Mouse (Mus musculus): ENCODE results near the gene Tank. TPM values are rescaled to one million over a fixed set of nuclear protein-coding genes. Genes with fewer than 3 reads are reported as not detected.

The Tank gene
- total RNA-seq, 2 experiments from 2014 or later: 30.0 to 35.4 TPM

- DNase-seq (ENCODE audit: low spot score in 2 of 2): no peak
These were observed 1.7 kb downstream of the Tank start for GRCm38 (mm10) chr2:61580091-61580490.

GRCm38 (mm10) chr2:61580555-61581080 lies 2.2 kb downstream of the Tank start:
- DNase-seq (ENCODE audit: low spot score in 2 of 2): no peak

GRCm38 (mm10) chr2:61582578-61583315 lies 4.4 kb downstream of the Tank start:
- no peak for DNase-seq (ENCODE audit: low spot score in 2 of 2)

- no peak for DNase-seq (ENCODE audit: low spot score in 2 of 2)
These were observed 7.1 kb downstream of the Tank start for GRCm38 (mm10) chr2:61585447-61585846.

GRCm38 (mm10) chr2:61586166-61586565 lies 7.8 kb downstream of the Tank start:
- no peak for DNase-seq (ENCODE audit: low spot score in 2 of 2)

GRCm38 (mm10) chr2:61590751-61591150 lies 12.4 kb downstream of the Tank start:
- no peak for DNase-seq (ENCODE audit: low spot score in 2 of 2)

- no peak for DNase-seq (ENCODE audit: low spot score in 2 of 2)
These were observed 13.7 kb downstream of the Tank start for GRCm38 (mm10) chr2:61592095-61592494.

- no peak for DNase-seq (ENCODE audit: low spot score in 2 of 2)
These were observed 14.3 kb downstream of the Tank start for GRCm38 (mm10) chr2:61592699-61593029.

- peak; percentile 78 to 87 for DNase-seq (ENCODE audit: low spot score in 2 of 2)
These were observed 14.8 kb downstream of the Tank start for GRCm38 (mm10) chr2:61593030-61593811.

GRCm38 (mm10) chr2:61593871-61594304 lies 15.5 kb downstream of the Tank start:
- no peak for DNase-seq (ENCODE audit: low spot score in 2 of 2)

- no peak for DNase-seq (ENCODE audit: low spot score in 2 of 2)
These were observed 21.3 kb downstream of the Tank start for GRCm38 (mm10) chr2:61599730-61600129.

- no peak for DNase-seq (ENCODE audit: low spot score in 2 of 2)
These were observed 25.1 kb downstream of the Tank start for GRCm38 (mm10) chr2:61603461-61603860.

- no peak for DNase-seq (ENCODE audit: low spot score in 2 of 2)
These were observed 28.6 kb downstream of the Tank start for GRCm38 (mm10) chr2:61606942-61607341.

GRCm38 (mm10) chr2:61623996-61624395 lies 45.6 kb downstream of the Tank start:
- DNase-seq (ENCODE audit: low spot score in 2 of 2): no peak

- no peak for DNase-seq (ENCODE audit: low spot score in 2 of 2)
These were observed 52.6 kb downstream of the Tank start for GRCm38 (mm10) chr2:61630864-61631555.

- no peak for DNase-seq (ENCODE audit: low spot score in 2 of 2)
These were observed 56.7 kb downstream of the Tank start for GRCm38 (mm10) chr2:61635099-61635498.

GRCm38 (mm10) chr2:61638182-61638581 lies 59.8 kb downstream of the Tank start:
- DNase-seq (ENCODE audit: low spot score in 2 of 2): no peak

- peak; percentile 67 to 75 for DNase-seq (ENCODE audit: low spot score in 2 of 2)
These were observed 64.3 kb downstream of the Tank start for GRCm38 (mm10) chr2:61642452-61643368.

GRCm38 (mm10) chr2:61651206-61651605 lies 72.8 kb downstream of the Tank start:
- DNase-seq (ENCODE audit: low spot score in 2 of 2): no peak

- DNase-seq (ENCODE audit: low spot score in 2 of 2): no peak
These were observed 73.3 kb downstream of the Tank start for GRCm38 (mm10) chr2:61651640-61652039.

- DNase-seq (ENCODE audit: low spot score in 2 of 2): peak; percentile 23 to 32
These were observed 76.6 kb downstream of the Tank start for GRCm38 (mm10) chr2:61655046-61655381.
